Mouse (Mus musculus) mesoderm, embryonic 11.5 days (tissue): ENCODE measurements around the gene Phf20.
"Not testable (repeated sequence)": the region's sequence is repeated elsewhere in the genome, so short reads cannot be mapped to it uniquely, and the experiment has no call there.

ENCODE experiments used
- DNase-seq: peaks from one replicate; pipeline ENCODE4 v3.0.0-alpha.2; 2012; ENCODE audit warnings: low read depth, low spot score

Phf20 gene

GRCm38 (mm10) chr2:156197129-156197911 is 1.1 kb downstream of the Phf20 start:
- DNase-seq = no peak

DNA sequence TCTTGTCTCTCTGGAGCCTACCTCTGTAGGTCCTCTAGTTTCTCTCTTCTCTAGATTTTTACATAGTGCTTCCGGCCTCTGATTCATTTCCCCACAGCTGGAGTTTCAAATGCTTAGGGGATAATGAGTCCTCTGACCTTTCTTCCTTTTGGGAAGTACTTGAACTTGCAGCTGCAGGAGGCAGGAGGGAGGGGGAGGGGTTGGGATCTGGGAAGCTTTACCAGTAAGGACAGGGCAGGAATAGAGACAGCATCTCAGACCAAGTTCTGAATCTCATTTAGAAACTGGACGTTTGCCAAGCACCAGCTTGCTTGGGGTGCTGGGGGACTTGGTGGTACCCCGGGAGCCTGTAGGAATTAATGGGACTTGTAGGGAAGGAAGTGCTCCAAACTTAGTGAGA is 3.7 kb downstream of the Phf20 start:
- no peak for DNase-seq

DNA sequence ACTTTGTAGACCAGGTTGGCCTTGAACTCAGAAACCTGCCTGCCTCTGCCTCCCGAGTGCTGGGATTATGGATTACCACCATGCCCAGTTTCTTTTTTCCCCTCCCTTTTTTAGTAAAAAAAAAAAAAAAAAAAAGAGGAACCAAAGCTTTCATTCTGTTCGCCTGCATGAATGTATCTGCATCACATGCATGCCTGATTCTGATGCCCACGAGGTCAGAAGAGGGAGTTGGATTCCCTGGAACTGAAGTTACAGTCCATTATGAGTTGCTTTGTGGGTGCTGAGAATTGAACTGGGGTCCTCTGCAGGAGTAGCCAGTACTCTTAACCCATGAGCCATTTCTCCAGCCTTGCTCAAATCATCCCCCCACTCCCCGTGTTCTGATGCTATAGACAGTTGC is 5.2 kb downstream of the Phf20 start:
- no peak for DNase-seq

- DNase-seq = peak; percentile 29
These were observed 6.7 kb downstream of the Phf20 start for GRCm38 (mm10) chr2:156202848-156203437.

- no peak for DNase-seq
These were observed 7.7 kb downstream of the Phf20 start for GRCm38 (mm10) chr2:156203917-156204316.

GRCm38 (mm10) chr2:156217786-156218185 is 21.5 kb downstream of the Phf20 start:
- no peak for DNase-seq

DNA sequence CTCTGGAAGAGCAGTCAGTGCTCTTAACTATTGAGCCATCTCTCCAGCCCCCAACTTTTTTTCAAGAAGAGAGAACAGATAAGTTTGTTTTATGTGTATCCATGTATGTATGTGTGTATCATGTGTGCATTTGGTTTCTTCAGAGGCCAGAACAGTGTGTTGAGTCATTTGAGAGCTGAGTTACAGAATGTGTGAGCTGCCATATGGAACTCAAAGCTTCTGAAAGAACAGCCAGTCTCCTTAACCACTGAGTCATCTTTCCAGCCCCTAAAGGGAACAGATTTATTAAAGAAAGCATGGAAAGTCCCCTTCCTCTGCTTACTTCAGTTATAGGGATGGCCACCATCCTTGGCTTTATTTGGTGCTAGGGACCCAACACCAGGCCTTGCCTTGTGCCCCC is 25.8 kb downstream of the Phf20 start:
- DNase-seq = no peak

DNA sequence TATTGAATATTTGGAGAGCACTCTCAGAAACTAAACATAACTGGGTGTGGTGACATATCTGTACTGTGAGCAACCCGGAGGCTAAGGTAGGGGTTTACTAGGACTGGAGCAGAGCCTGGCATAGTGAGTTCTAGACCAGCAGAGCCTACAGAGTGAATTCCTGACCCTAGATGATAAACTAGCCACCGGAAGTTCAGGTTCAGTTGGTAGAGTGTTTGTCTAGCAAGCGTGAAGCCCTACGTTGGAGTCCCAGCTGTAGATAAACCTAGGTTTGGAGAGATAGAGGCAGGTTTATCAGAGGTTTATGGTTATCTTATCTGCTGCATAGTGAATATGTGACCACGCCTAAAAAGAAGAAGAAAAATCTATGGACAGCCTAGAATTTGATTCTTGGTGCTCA is 27.8 kb downstream of the Phf20 start:
- no peak for DNase-seq

- no peak for DNase-seq
These were observed 31.4 kb downstream of the Phf20 start for GRCm38 (mm10) chr2:156227689-156228088.

DNA sequence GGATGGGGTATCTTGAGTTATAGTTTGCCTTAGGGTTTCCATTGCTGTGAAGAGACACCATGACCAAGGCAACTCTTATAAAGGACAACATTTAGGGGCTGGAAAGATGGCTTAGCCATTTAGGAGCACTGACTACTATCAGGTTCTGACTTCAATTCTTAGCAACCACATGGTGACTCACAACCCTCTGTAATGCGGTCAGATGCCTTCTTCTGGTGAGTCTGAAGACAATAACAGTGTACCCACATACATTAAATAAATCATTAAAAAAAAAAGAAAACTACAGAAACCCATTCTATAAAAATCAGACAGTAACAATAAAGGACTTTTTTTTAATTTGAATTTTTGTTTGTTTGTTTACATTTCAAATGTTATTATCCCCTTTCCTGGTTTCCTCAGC is 32.9 kb downstream of the Phf20 start:
- no peak for DNase-seq

- no peak for DNase-seq
These were observed 35.1 kb downstream of the Phf20 start for GRCm38 (mm10) chr2:156231340-156231739.

- no peak for DNase-seq
These were observed 37.1 kb downstream of the Phf20 start for GRCm38 (mm10) chr2:156233275-156233948.

GRCm38 (mm10) chr2:156234016-156234415 is 37.8 kb downstream of the Phf20 start:
- not testable (repeated sequence) for DNase-seq

- no peak for DNase-seq
These were observed 39.6 kb downstream of the Phf20 start for GRCm38 (mm10) chr2:156235847-156236246.

GRCm38 (mm10) chr2:156241662-156242061 is 45.4 kb downstream of the Phf20 start:
- no peak for DNase-seq

- DNase-seq = no peak
These were observed 46.7 kb downstream of the Phf20 start for GRCm38 (mm10) chr2:156243011-156243410.

DNA sequence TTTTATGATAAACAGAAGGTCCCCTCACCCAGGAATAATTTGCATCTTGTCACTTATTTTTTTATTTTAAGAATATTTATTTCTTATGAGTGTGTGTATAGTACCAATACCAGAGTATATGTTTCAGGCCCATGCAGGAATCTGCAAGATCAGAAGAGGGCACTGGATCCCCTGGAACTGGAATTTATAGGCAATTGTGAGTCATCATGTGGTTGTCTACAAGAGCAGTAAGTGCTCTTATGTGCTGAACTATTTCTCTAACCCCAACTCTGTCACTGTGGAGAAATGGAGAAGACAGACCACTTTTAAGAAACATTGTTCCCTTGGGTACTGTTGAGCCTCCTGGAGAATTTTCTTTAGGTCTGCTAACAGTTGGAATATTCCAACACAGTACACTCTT is 51.3 kb downstream of the Phf20 start:
- no peak for DNase-seq

DNA sequence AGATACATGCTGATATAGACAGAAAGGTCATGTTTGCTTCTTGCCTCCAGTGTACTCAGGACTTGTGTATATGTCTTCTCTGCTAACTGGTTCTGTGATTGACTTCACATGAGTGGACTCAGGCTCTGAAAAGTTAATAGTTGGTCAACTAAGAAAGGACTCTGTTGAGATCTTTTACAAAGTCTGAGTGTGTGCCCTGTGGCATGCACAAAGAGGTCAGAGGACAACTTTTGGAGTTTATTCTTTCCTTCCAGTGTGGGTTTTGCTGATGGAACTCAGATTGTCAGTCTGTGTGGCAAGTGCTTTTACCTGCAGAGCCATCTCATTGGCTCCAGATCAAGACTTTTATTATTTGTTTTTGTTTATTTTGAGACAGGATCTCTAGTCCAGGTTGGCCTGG is 54.5 kb downstream of the Phf20 start:
- DNase-seq = no peak

DNA sequence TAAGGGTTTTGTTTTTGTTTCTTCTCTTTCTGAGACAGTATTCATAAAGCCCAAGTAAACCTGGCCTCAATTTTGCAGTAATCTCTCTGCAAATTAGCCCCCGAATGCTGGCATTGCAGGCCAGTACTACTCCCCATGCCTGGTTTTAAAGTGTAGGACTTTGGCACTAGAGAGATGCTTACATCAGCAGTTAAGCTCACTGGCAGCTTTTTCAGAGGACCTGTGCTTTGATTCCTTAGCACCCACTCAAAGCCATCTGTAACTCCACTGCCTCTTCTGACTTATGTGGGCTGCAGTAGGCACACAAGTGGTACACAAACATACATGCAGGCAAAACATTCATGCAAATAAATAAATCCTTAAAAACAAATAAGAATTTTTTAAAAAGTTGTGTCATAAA is 55.0 kb downstream of the Phf20 start:
- no peak for DNase-seq

GRCm38 (mm10) chr2:156257051-156257450 is 60.8 kb downstream of the Phf20 start:
- no peak for DNase-seq

DNA sequence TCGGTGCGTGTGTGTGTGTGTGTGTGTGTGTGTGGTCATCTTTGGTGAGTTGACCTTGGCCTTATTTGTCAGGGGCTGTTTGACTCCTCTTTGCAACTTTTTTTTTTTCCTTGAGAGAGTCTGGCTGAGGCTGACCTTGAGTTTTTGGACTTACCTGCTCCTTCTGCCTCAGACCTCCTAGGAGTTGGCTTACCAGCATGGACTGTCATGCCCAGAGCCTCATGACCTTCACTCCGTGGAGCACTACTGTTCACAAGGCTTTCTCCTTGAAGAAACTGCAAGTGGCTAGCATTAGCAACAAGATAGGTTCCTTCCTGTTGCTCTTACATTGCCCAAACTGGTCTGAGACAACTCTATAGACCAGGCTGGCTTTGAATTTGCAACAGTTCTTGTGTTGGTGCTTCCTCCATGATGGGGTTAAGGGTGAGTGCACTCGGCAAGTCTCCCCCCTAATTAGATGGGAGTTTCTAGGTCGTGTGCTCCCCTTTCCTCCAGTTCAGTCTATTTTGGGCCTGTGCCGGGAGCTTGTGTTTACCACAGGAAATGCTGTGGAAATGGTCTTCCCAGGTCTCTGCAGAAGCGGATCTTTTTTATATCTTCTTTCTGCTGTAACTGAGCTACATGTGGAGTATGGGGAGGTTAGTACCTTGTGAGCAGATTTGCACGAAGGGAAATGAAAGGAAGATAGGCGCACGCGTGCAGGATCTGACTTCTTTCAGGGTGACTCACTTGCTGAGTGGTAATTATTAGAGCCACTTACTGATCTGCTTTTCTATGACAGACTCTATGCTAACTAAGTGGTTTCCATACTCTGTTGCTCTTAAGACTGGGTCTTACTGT is 61.9 kb downstream of the Phf20 start:
- no peak for DNase-seq

- DNase-seq = no peak
These were observed 64.7 kb downstream of the Phf20 start for GRCm38 (mm10) chr2:156260968-156261367.
